Mouse (Mus musculus) neural tube, embryonic 15.5 days (tissue): ENCODE results near the gene Cracr2b. TPM values are rescaled to one million over a fixed set of nuclear protein-coding genes. Genes with fewer than 3 reads are reported as not detected.

ENCODE experiments used
- ATAC-seq: fragments of 200-750 bp; cut with Nextera tagmentation; 2 replicates; pipeline ENCODE4 v1.8.0; 2017; ENCODE audit warnings: mild to moderate bottlenecking, moderate TSS enrichment, moderate library complexity; ENCODE audit not compliant: low FRiP score
- H3K27ac ChIP-seq: fragments of 300-500 bp; sonication (generic); replicated peaks from 2 replicates; pipeline ENCODE4 v1.5.1; 2015; ENCODE audit warnings: mild to moderate bottlenecking, inconsistent platforms
- H3K27me3 ChIP-seq: fragments of 300-500 bp; sonication (generic); replicated peaks from 2 replicates; pipeline ENCODE4 v1.6.1; 2015; ENCODE audit warnings: inconsistent platforms
- H3K36me3 ChIP-seq: fragments of 300-500 bp; sonication (generic); 2 replicates; pipeline ENCODE4 v1.6.1; 2015; ENCODE audit warnings: inconsistent platforms
- H3K4me1 ChIP-seq: fragments of 300-500 bp; sonication (generic); 2 replicates; pipeline ENCODE4 v1.6.1; 2015; ENCODE audit warnings: inconsistent platforms
- H3K4me2 ChIP-seq: fragments of 300-500 bp; sonication (generic); 2 replicates; pipeline ENCODE4 v1.6.1; 2015; ENCODE audit warnings: inconsistent platforms, mild to moderate bottlenecking, moderate library complexity
- H3K4me3 ChIP-seq: fragments of 300-500 bp; sonication (generic); replicated peaks from 2 replicates; pipeline ENCODE4 v1.5.1; 2015; ENCODE audit warnings: mild to moderate bottlenecking, inconsistent platforms
- H3K9ac ChIP-seq: fragments of 300-500 bp; sonication (generic); replicated peaks from 2 replicates; pipeline ENCODE4 v1.6.1; 2015; ENCODE audit warnings: mild to moderate bottlenecking, inconsistent platforms
- H3K9me3 ChIP-seq: fragments of 300-500 bp; sonication (generic); replicated peaks from 2 replicates; pipeline ENCODE4 v1.6.1; 2016; ENCODE audit warnings: inconsistent platforms
- WGBS: fragments of 180-500 bp; shearing (Covaris S2); methylation state at CpG from one replicate; pipeline ENCODE4 v1.1.7; 2015; ENCODE audit warnings: mixed read lengths; 5-methylcytosine and 5-hydroxymethylcytosine counted together
- polyA plus RNA-seq: library from polyadenylated mRNA; unstranded; fragments of >200 nt; fragmentation: Nextera tagmentation; extraction: Ambion mirVana; gene quantifications from 2 replicates; pipeline ENCODE4 v1.2.1, GENCODE M21; 2015

The Cracr2b gene
- polyA plus RNA-seq, 1 experiment from 2014 or later: 7.1 TPM

GRCm38 (mm10) chr7:141506278-141506677, 45.4 kb downstream of the Cracr2b start:
- Histone ChIP-seq H3K4me3 (no peak overlapping the region), H3K9me3 (no peaks in the 10 kb centered on the region), H3K27ac (no peak overlapping the region), H3K4me1 (no peaks in the 10 kb centered on the region), H3K27me3 (no peaks in the 10 kb centered on the region), H3K9ac (no peak overlapping the region), H3K4me2 (no peak overlapping the region), H3K36me3 (peaks cover 27% of the 10 kb centered on the region)
- WGBS: 86% methylated on average over 2 of the region's 2 CpGs
- no peak for ATAC-seq

DNA sequence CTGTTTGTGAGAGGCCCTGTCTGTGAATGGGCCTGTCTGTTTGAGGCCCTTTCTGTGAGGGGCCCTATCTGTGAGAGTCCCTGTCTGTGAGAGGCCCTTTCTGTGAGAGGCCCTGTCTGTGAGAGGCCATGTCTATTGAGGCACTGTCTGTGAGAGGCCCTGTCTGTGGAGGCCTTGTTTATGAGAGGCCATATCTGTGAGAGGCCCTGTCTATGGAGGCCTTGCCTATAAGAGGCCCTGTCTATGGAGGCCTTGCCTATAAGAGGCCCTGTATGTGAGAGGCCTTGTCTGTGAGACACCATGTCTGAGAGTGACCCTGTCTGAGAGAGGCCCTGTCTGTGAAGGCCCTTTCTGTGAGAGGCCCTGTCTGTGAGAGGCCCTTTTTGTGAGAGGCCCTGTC, 47.3 kb downstream of the Cracr2b start:
- Histone ChIP-seq H3K27ac (no peak overlapping the region), H3K9ac (no peak overlapping the region), H3K4me2 (no peak overlapping the region), H3K9me3 (no peaks in the 10 kb centered on the region), H3K4me1 (no peaks in the 10 kb centered on the region), H3K36me3 (peaks cover 16% of the 10 kb centered on the region), H3K27me3 (no peaks in the 10 kb centered on the region), H3K4me3 (no peak overlapping the region)
- ATAC-seq: no peak

GRCm38 (mm10) chr7:141510196-141510595, 49.3 kb downstream of the Cracr2b start:
- no peak overlapping the region for H3K9ac ChIP-seq
- H3K4me1 ChIP-seq: no peaks in the 10 kb centered on the region
- no peak overlapping the region for H3K4me3 ChIP-seq
- no peak for ATAC-seq
- no peak overlapping the region for H3K27ac ChIP-seq
- H3K4me2 ChIP-seq: no peak overlapping the region
- H3K9me3 ChIP-seq: no peaks in the 10 kb centered on the region
- peaks cover 28% of the 10 kb centered on the region for H3K36me3 ChIP-seq
- 89% methylated on average over 5 of the region's 5 CpGs for WGBS
- H3K27me3 ChIP-seq: no peaks in the 10 kb centered on the region

GRCm38 (mm10) chr7:141510681-141511191, 49.8 kb downstream of the Cracr2b start:
- 74% methylated on average over 8 of the region's 8 CpGs for WGBS
- Histone ChIP-seq H3K4me3 (no peak overlapping the region), H3K36me3 (peaks cover 33% of the 10 kb centered on the region), H3K9me3 (no peaks in the 10 kb centered on the region), H3K27me3 (no peaks in the 10 kb centered on the region), H3K27ac (no peak overlapping the region), H3K4me1 (no peaks in the 10 kb centered on the region), H3K4me2 (no peak overlapping the region), H3K9ac (no peak overlapping the region)
- ATAC-seq: no peak

Other genes with a start within 250 kb of the Cracr2b start
- gene Lmntd2, start 247.0 kb upstream of the Cracr2b start, polyA plus RNA-seq: 0.35 and 1.6 TPM in 2 replicates
- gene Rassf7, start 245.2 kb upstream of the Cracr2b start, polyA plus RNA-seq: 24.1 and 28.1 TPM in 2 replicates
- 54.9 and 60.2 TPM in 2 replicates for gene Phrf1, start 232.3 kb upstream of the Cracr2b start, polyA plus RNA-seq
- 2.6 and 7.8 TPM in 2 replicates for gene Irf7, start 194.6 kb upstream of the Cracr2b start, polyA plus RNA-seq
- 4.2 TPM in 1 of 2 replicates, not detected in the other for gene Cdhr5, start 184.3 kb upstream of the Cracr2b start, polyA plus RNA-seq
- gene Sct, start 182.0 kb upstream of the Cracr2b start, polyA plus RNA-seq: 5.4 and 11.0 TPM in 2 replicates
- gene Drd4, start 169.1 kb upstream of the Cracr2b start, polyA plus RNA-seq: 0.87 and 1.3 TPM in 2 replicates
- gene Deaf1, start 133.4 kb upstream of the Cracr2b start, polyA plus RNA-seq: 178 and 200 TPM in 2 replicates
- gene Tmem80, start 133.4 kb upstream of the Cracr2b start, polyA plus RNA-seq: 50.5 and 55.8 TPM in 2 replicates
- 0.23 and 10.7 TPM in 2 replicates for gene Eps8l2, start 122.2 kb upstream of the Cracr2b start, polyA plus RNA-seq
- 269 and 298 TPM in 2 replicates for gene Taldo1, start 68.9 kb upstream of the Cracr2b start, polyA plus RNA-seq
- 49.3 and 50.4 TPM in 2 replicates for gene Gatd1, start 47.0 kb upstream of the Cracr2b start, polyA plus RNA-seq
- gene Cend1, start 31.6 kb upstream of the Cracr2b start, polyA plus RNA-seq: 185 and 208 TPM in 2 replicates
- gene Slc25a22, start 23.2 kb upstream of the Cracr2b start, polyA plus RNA-seq: 76.7 and 88.8 TPM in 2 replicates
- 2.7 and 5.0 TPM in 2 replicates for gene Pidd1, start 17.1 kb upstream of the Cracr2b start, polyA plus RNA-seq
- 743 and 829 TPM in 2 replicates for gene Rplp2, start 13.7 kb upstream of the Cracr2b start, polyA plus RNA-seq
- gene Pnpla2, start 5.9 kb upstream of the Cracr2b start, polyA plus RNA-seq: 17.2 and 25.7 TPM in 2 replicates
- gene Cd151, start 6.3 kb downstream of the Cracr2b start, polyA plus RNA-seq: 23.7 and 25.1 TPM in 2 replicates
- 85.3 and 89.8 TPM in 2 replicates for gene Polr2l, start 14.0 kb downstream of the Cracr2b start, polyA plus RNA-seq
- 73.0 and 77.3 TPM in 2 replicates for gene Tspan4, start 14.1 kb downstream of the Cracr2b start, polyA plus RNA-seq
- gene Chid1, start 78.8 kb downstream of the Cracr2b start, polyA plus RNA-seq: 50.4 and 54.4 TPM in 2 replicates
- gene Ap2a2, start 101.1 kb downstream of the Cracr2b start, polyA plus RNA-seq: 105 and 109 TPM in 2 replicates
- gene Muc6, start 194.2 kb downstream of the Cracr2b start, polyA plus RNA-seq: 0.27 and 0.31 TPM in 2 replicates
- 0.29 and 0.35 TPM in 2 replicates for gene Muc2, start 229.2 kb downstream of the Cracr2b start, polyA plus RNA-seq